Mouse (Mus musculus) small intestine, adult 2 months (tissue): ENCODE measurements around the gene Rasgef1b. TPM values are rescaled to one million over a fixed set of nuclear protein-coding genes. Genes with fewer than 3 reads are reported as not detected.

Experiments
- H3K27ac ChIP-seq: fragments of 200-500 bp; 2 replicates; pipeline ENCODE4 v1.5.1; 2012; ENCODE audit warnings: low read depth, low read length, control low read depth, inconsistent platforms; ENCODE audit not compliant: insufficient read depth
- H3K27me3 ChIP-seq: fragments of 200-500 bp; 2 replicates; pipeline ENCODE4 v1.6.1; 2012; ENCODE audit warnings: mild to moderate bottlenecking, moderate library complexity, low read length, inconsistent platforms; ENCODE audit not compliant: control insufficient read depth, insufficient read depth
- H3K36me3 ChIP-seq: fragments of 200-500 bp; 2 replicates; pipeline ENCODE4 v1.6.1; 2012; ENCODE audit warnings: mild to moderate bottlenecking, low read length, control low read depth, inconsistent platforms; ENCODE audit not compliant: control insufficient read depth, insufficient read depth
- H3K4me1 ChIP-seq: fragments of 200-500 bp; 2 replicates; pipeline ENCODE4 v1.6.1; 2012; ENCODE audit warnings: low read length, inconsistent platforms, mixed read lengths; ENCODE audit not compliant: control insufficient read depth, insufficient read depth, insufficient read length
- H3K4me3 ChIP-seq: fragments of 200-500 bp; 2 replicates; pipeline ENCODE4 v1.5.1; 2012; ENCODE audit warnings: low read depth, mild to moderate bottlenecking, control low read depth, inconsistent platforms, low read length, moderate library complexity
- CTCF ChIP-seq: fragments of 200-500 bp; IDR thresholded peaks from 2 replicates; pipeline ENCODE4 v1.5.1; 2012; ENCODE audit warnings: low read depth, mild to moderate bottlenecking, control low read depth, inconsistent platforms, low read length, moderate library complexity, mixed read lengths; ENCODE audit not compliant: insufficient replicate concordance, insufficient read length; ENCODE audit errors: extremely low read depth
- POLR2A ChIP-seq: fragments of 200-500 bp; IDR thresholded peaks from 2 replicates; pipeline ENCODE4 v1.6.1; 2012; ENCODE audit warnings: low read depth, mild to moderate bottlenecking, control low read depth, inconsistent platforms, low read length, moderate library complexity
- WGBS: fragments of 180-500 bp; shearing (Covaris S2); methylation state at CpG from one replicate; pipeline ENCODE4 v1.1.7; 2018; 5-methylcytosine and 5-hydroxymethylcytosine counted together
- polyA plus RNA-seq: library from polyadenylated mRNA; depleted of rRNA; stranded (reverse); fragments of >200 nt; gene quantifications from 2 replicates; pipeline ENCODE4 v1.2.3, GENCODE M21; 2012

Rasgef1b gene
- polyA plus RNA-seq, 1 experiment = 16.2 TPM

DNA sequence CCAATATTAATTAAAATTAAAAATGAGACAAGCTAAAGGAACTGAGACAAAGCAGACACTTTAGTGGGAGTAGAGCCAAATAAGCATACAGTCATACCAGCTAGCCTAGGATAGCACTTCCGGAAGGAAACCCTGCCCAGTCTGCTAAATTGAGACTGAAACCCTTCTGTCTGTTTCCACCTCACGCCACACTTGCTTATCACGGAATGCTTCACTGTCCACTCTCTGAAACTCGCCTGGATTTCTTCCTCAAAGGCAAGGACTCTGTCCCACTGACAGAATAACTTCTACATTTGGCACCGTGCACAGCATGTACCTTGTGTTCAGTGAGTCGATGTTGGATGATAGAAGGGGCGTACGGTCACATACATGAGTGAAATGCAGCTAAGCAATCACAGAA lies 153.0 kb downstream of the Rasgef1b start:
- Histone ChIP-seq H3K4me1 (no peaks in the 10 kb centered on the region), H3K27me3 (no peaks in the 10 kb centered on the region), H3K27ac (no peak overlapping the region), H3K36me3 (no peaks in the 10 kb centered on the region), H3K4me3 (no peak overlapping the region)
- TF ChIP-seq CTCF (no peak), POLR2A (no peak)
- WGBS = 75% methylated on average over 8 of the region's 8 CpGs

DNA sequence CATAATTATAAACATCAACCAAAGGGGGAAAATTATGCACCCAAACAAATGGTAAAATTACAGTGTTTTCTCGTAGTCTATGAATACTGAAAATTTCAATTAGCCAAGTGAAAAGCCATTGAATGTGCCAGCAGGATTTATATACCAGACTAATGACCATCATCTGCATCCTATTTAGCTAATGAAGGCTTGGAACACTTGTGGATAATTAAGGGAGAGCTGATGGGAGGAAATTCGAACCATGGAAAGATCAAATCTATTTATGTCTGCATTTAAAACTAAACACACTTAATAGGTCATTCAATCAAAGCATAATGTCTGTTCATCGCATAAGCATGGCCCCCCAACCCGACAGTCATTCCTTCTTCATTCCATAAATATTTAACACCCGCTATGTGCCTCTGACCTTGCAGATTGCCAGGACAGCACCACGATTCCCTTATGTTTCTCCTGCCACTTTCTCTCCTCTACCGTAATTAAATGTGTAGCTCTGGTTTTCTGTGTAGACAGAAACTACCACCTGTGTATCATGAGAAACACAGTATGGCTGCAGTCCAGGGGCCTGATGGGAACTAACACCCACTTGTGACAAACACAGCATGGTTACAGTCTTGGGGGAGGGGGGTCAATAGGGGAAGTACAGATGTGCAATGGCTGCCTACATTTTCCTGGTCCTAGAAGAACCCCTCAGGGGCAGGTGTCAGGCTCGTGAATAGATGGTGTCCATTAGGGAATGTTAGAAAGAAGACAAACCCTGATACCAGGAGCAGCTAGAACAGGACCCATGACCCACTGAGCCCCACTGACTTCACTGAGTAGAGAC lies 164.2 kb downstream of the Rasgef1b start:
- Histone ChIP-seq H3K4me1 (no peaks in the 10 kb centered on the region), H3K27ac (no peak overlapping the region)
- TF ChIP-seq CTCF (no peak), POLR2A (no peak)

GRCm38 (mm10) chr5:99562096-99562495 lies 166.8 kb downstream of the Rasgef1b start:
- no peak for TF ChIP-seq POLR2A
- no peak for TF ChIP-seq CTCF
- WGBS = 90% methylated on average over 6 of the region's 6 CpGs
- H3K27ac ChIP-seq = no peak overlapping the region
- no peaks in the 10 kb centered on the region for H3K36me3 ChIP-seq
- no peak overlapping the region for H3K4me3 ChIP-seq
- no peaks in the 10 kb centered on the region for H3K27me3 ChIP-seq
- H3K4me1 ChIP-seq = no peaks in the 10 kb centered on the region

More for the DNA sequence above, 164.2 kb downstream of the Rasgef1b start:
- no peaks in the 10 kb centered on the region for H3K27me3 ChIP-seq
- H3K4me3 ChIP-seq = no peak overlapping the region
- WGBS = 68% methylated on average over 8 of the region's 8 CpGs
- no peaks in the 10 kb centered on the region for H3K36me3 ChIP-seq

DNA sequence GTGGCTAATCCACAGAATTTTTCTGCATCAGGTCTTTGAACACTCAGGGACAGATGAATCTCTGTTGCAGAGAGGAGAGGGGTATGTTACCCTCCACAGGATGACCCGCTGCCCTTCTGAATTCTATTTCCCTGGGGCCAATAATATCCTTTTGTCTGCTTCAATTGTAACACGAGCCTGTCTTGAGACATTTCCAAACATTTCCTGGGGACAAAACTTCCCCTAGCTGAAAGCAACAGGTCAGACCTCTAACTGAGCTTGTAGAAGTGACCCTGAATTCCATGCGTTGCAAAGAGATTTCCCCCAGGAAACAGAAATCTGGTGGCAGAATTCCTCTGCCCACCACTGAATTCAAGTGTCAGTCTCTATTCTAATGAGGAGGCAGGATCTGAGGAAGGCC lies 169.1 kb downstream of the Rasgef1b start:
- Histone ChIP-seq H3K4me1 (no peaks in the 10 kb centered on the region), H3K36me3 (no peaks in the 10 kb centered on the region), H3K27me3 (no peaks in the 10 kb centered on the region), H3K27ac (no peak overlapping the region), H3K4me3 (no peak overlapping the region)
- 85% methylated on average over 3 of the region's 3 CpGs for WGBS
- TF ChIP-seq CTCF (no peak), POLR2A (no peak)

- 30% methylated on average over 9 of the region's 9 CpGs for WGBS
- no peaks in the 10 kb centered on the region for H3K4me1 ChIP-seq
- H3K36me3 ChIP-seq = no peaks in the 10 kb centered on the region
- no peak overlapping the region for H3K27ac ChIP-seq
- TF ChIP-seq CTCF (no peak), POLR2A (no peak)
- H3K4me3 ChIP-seq = no peak overlapping the region
- H3K27me3 ChIP-seq = no peaks in the 10 kb centered on the region
Measured at GRCm38 (mm10) chr5:99558231-99558630, 170.6 kb downstream of the Rasgef1b start.

DNA sequence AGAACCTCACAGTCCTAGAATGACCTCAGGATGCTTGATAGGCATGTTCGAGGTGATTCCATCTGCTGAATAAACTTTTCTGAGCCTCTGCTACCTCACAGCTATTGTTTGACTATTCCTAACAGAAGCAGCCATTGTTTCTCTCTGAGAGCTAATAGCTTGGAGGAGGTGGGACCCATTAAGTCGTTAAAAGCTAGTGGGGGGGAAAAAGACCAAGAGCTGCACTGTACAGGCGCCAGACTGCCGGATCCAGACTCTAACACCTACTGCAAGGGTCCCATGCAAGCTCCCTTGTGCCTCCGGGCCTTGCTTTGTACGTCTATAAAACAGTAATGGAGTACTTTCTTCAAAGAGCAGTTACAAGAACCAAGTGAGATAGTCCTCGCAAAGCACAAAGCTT lies 176.2 kb downstream of the Rasgef1b start:
- 64% methylated on average over 7 of the region's 7 CpGs for WGBS
- no peak overlapping the region for H3K27ac ChIP-seq
- H3K36me3 ChIP-seq = no peaks in the 10 kb centered on the region
- no peak for TF ChIP-seq CTCF
- TF ChIP-seq POLR2A = no peak
- no peak overlapping the region for H3K4me3 ChIP-seq
- H3K27me3 ChIP-seq = no peaks in the 10 kb centered on the region
- H3K4me1 ChIP-seq = no peaks in the 10 kb centered on the region

GRCm38 (mm10) chr5:99544664-99545494 lies 184.0 kb downstream of the Rasgef1b start:
- Histone ChIP-seq H3K36me3 (no peaks in the 10 kb centered on the region), H3K27ac (no peak overlapping the region), H3K27me3 (no peaks in the 10 kb centered on the region), H3K4me1 (peaks cover 7% of the 10 kb centered on the region; the same call in 1 of the 2 replicates), H3K4me3 (no peak overlapping the region)
- TF ChIP-seq POLR2A (no peak), CTCF (no peak)
- 88% methylated on average over 6 of the region's 6 CpGs for WGBS
